Mouse (Mus musculus) heart, embryonic 14.5 days (tissue): ENCODE results near the gene Tyw1. TPM values are rescaled to one million over a fixed set of nuclear protein-coding genes. Genes with fewer than 3 reads are reported as not detected.
A peak's percentile ranks its signal among the peaks of the same experiment; 100 is the strongest.

Experiments used
- ATAC-seq: fragments of 200-750 bp; cut with Nextera tagmentation; 2 replicates; pipeline ENCODE4 v1.8.0; 2017; ENCODE audit warnings: low read depth, moderate TSS enrichment; ENCODE audit not compliant: insufficient number of reproducible peaks, insufficient read depth, low FRiP score
- H3K27ac ChIP-seq, 2 experiments: fragments of 200-500 bp in 1 of 2; fragments of 300-500 bp in 1 of 2; sonication (generic) in 1 of 2; replicated peaks in 1 of 2; 2 replicates each; pipeline ENCODE4 v1.5.1; 2012 to 2014; ENCODE audit warnings: low read depth in 2 of 2, low read length in 2 of 2, control low read depth in 1 of 2, mild to moderate bottlenecking in 1 of 2, mixed read lengths in 1 of 2; ENCODE audit not compliant: control insufficient read depth in 1 of 2, insufficient read depth in 1 of 2
- H3K27me3 ChIP-seq: fragments of 300-500 bp; sonication (generic); 2 replicates; pipeline ENCODE4 v1.6.1; 2014; ENCODE audit warnings: mild to moderate bottlenecking, low read length, control low read depth; ENCODE audit not compliant: control insufficient read depth, insufficient read depth
- H3K36me3 ChIP-seq: fragments of 300-500 bp; sonication (generic); 2 replicates; pipeline ENCODE4 v1.6.1; 2014; ENCODE audit warnings: mild to moderate bottlenecking, control low read depth, low read length, mixed read lengths; ENCODE audit not compliant: control insufficient read depth, insufficient read depth
- H3K4me1 ChIP-seq, 2 experiments: fragments of 200-500 bp in 1 of 2; fragments of 300-500 bp in 1 of 2; sonication (generic) in 1 of 2; 2 replicates each; pipeline ENCODE4 v1.6.1; 2012 to 2014; ENCODE audit warnings: low read length in 2 of 2, control low read depth in 1 of 2, mixed read lengths in 1 of 2; ENCODE audit not compliant: control insufficient read depth in 2 of 2, insufficient read depth in 2 of 2
- H3K4me2 ChIP-seq: fragments of 300-500 bp; sonication (generic); 2 replicates; pipeline ENCODE4 v1.6.1; 2014; ENCODE audit warnings: mild to moderate bottlenecking, low read length
- H3K4me3 ChIP-seq, 2 experiments: fragments of 200-500 bp in 1 of 2; fragments of 300-500 bp in 1 of 2; sonication (generic) in 1 of 2; 2 replicates each; pipeline ENCODE4 v1.5.1; 2012 to 2014; ENCODE audit warnings: low read length in 2 of 2, mild to moderate bottlenecking in 2 of 2, control low read depth in 1 of 2, low read depth in 1 of 2, moderate library complexity in 1 of 2; ENCODE audit not compliant: control insufficient read depth in 1 of 2, insufficient read depth in 1 of 2
- H3K9ac ChIP-seq: fragments of 300-500 bp; sonication (generic); 2 replicates; pipeline ENCODE4 v1.6.1; 2014; ENCODE audit warnings: mild to moderate bottlenecking, low read length
- H3K9me3 ChIP-seq: fragments of 300-500 bp; sonication (generic); 2 replicates; pipeline ENCODE4 v1.6.1; 2016; ENCODE audit warnings: low read length, control low read depth; ENCODE audit not compliant: control insufficient read depth
- WGBS: fragments of 180-500 bp; shearing (Covaris S2); extraction: QIAGEN DNeasy Blood & Tissue Kit; methylation state at CpG from one replicate; pipeline ENCODE4 v1.1.7; 2014; 5-methylcytosine and 5-hydroxymethylcytosine counted together
- polyA plus RNA-seq: library from polyadenylated mRNA; unstranded; fragments of >200 nt; fragmentation: Nextera tagmentation; extraction: Ambion mirVana; gene quantifications from 2 replicates; pipeline ENCODE4 v1.2.1, GENCODE M21; 2014

The Tyw1 gene
- polyA plus RNA-seq, 1 experiment from 2014 or later: 16.5 TPM

GRCm38 (mm10) chr5:130264433-130265005 lies 9.1 kb downstream of the Tyw1 start:
- H3K9me3 ChIP-seq: no peaks in the 10 kb centered on the region
- no peak overlapping the region for H3K4me2 ChIP-seq
- WGBS: 91% methylated on average over 6 of the region's 6 CpGs
- no peak for ATAC-seq
- no peak overlapping the region for H3K9ac ChIP-seq
- H3K4me3 ChIP-seq: no peak overlapping the region
- no peaks in the 10 kb centered on the region for H3K27me3 ChIP-seq
- H3K4me1 ChIP-seq: no peaks in the 10 kb centered on the region
- H3K36me3 ChIP-seq: peaks cover 60% of the 10 kb centered on the region
- no peak overlapping the region for H3K27ac ChIP-seq

- 83% methylated on average over 7 of the region's 7 CpGs for WGBS
- Histone ChIP-seq H3K9ac (no peak overlapping the region), H3K27me3 (no peaks in the 10 kb centered on the region), H3K4me2 (no peak overlapping the region), H3K4me3 (no peak overlapping the region), H3K27ac (no peak overlapping the region), H3K36me3 (peaks cover 72% of the 10 kb centered on the region), H3K4me1 (no peaks in the 10 kb centered on the region), H3K9me3 (no peaks in the 10 kb centered on the region)
- no peak for ATAC-seq
Measured at GRCm38 (mm10) chr5:130266651-130267050, 11.2 kb downstream of the Tyw1 start.

GRCm38 (mm10) chr5:130267316-130267715 lies 11.9 kb downstream of the Tyw1 start:
- H3K4me1 ChIP-seq: no peaks in the 10 kb centered on the region
- H3K27ac ChIP-seq: no peak overlapping the region
- H3K36me3 ChIP-seq: peaks cover 76% of the 10 kb centered on the region
- H3K27me3 ChIP-seq: no peaks in the 10 kb centered on the region
- ATAC-seq: no peak
- H3K4me2 ChIP-seq: no peak overlapping the region
- 96% methylated on average over 1 of the region's 1 CpGs for WGBS
- no peak overlapping the region for H3K9ac ChIP-seq
- no peaks in the 10 kb centered on the region for H3K9me3 ChIP-seq
- H3K4me3 ChIP-seq: no peak overlapping the region

- H3K4me2 ChIP-seq: no peak overlapping the region
- peaks cover 74% of the 10 kb centered on the region for H3K36me3 ChIP-seq
- no peak overlapping the region for H3K9ac ChIP-seq
- H3K27me3 ChIP-seq: no peaks in the 10 kb centered on the region
- H3K27ac ChIP-seq: no peak overlapping the region
- no peaks in the 10 kb centered on the region for H3K9me3 ChIP-seq
- WGBS: 78% methylated on average over 11 of the region's 11 CpGs
- no peaks in the 10 kb centered on the region for H3K4me1 ChIP-seq
- no peak for ATAC-seq
- no peak overlapping the region for H3K4me3 ChIP-seq
Measured at GRCm38 (mm10) chr5:130268976-130269375, 13.6 kb downstream of the Tyw1 start.

GRCm38 (mm10) chr5:130272344-130272743 lies 16.9 kb downstream of the Tyw1 start:
- ATAC-seq: no peak
- Histone ChIP-seq H3K9ac (no peak overlapping the region), H3K36me3 (peaks cover 71% of the 10 kb centered on the region), H3K9me3 (no peaks in the 10 kb centered on the region), H3K4me3 (no peak overlapping the region), H3K4me1 (no peaks in the 10 kb centered on the region), H3K27me3 (no peaks in the 10 kb centered on the region), H3K4me2 (no peak overlapping the region), H3K27ac (no peak overlapping the region)
- WGBS: 91% methylated on average over 1 of the region's 1 CpGs

GRCm38 (mm10) chr5:130273046-130273445 lies 17.6 kb downstream of the Tyw1 start:
- no peaks in the 10 kb centered on the region for H3K4me1 ChIP-seq
- no peak overlapping the region for H3K4me3 ChIP-seq
- no peaks in the 10 kb centered on the region for H3K9me3 ChIP-seq
- 89% methylated on average over 6 of the region's 6 CpGs for WGBS
- no peak overlapping the region for H3K27ac ChIP-seq
- ATAC-seq: no peak; the same call in 1 of the 2 replicates
- H3K27me3 ChIP-seq: no peaks in the 10 kb centered on the region
- peaks cover 71% of the 10 kb centered on the region for H3K36me3 ChIP-seq
- no peak overlapping the region for H3K4me2 ChIP-seq
- no peak overlapping the region for H3K9ac ChIP-seq

- no peak for ATAC-seq
- H3K36me3 ChIP-seq: peaks cover 76% of the 10 kb centered on the region
Measured at GRCm38 (mm10) chr5:130275509-130275908, 20.1 kb downstream of the Tyw1 start.

GRCm38 (mm10) chr5:130278011-130278472 lies 22.6 kb downstream of the Tyw1 start:
- H3K36me3 ChIP-seq: peaks cover 77% of the 10 kb centered on the region
- H3K9ac ChIP-seq: no peak overlapping the region
- H3K4me2 ChIP-seq: no peak overlapping the region
- 54% methylated on average over 7 of the region's 7 CpGs for WGBS
- H3K27ac ChIP-seq: peak overlapping the region; percentile 1 to 61; a peak in 3 of 4 replicates
- H3K4me1 ChIP-seq: no peaks in the 10 kb centered on the region
- H3K27me3 ChIP-seq: no peaks in the 10 kb centered on the region
- no peak overlapping the region for H3K4me3 ChIP-seq
- H3K9me3 ChIP-seq: no peaks in the 10 kb centered on the region
- ATAC-seq: 0 out of 2 replicates have a peak, but pooled peaks have one; percentile 28

More at GRCm38 (mm10) chr5:130275509-130275908, 20.1 kb downstream of the Tyw1 start:
- H3K4me1 ChIP-seq: no peaks in the 10 kb centered on the region
- no peak overlapping the region for H3K27ac ChIP-seq
- no peaks in the 10 kb centered on the region for H3K9me3 ChIP-seq
- H3K9ac ChIP-seq: no peak overlapping the region
- 54% methylated on average over 4 of the region's 4 CpGs for WGBS
- no peak overlapping the region for H3K4me2 ChIP-seq
- H3K4me3 ChIP-seq: no peak overlapping the region
- no peaks in the 10 kb centered on the region for H3K27me3 ChIP-seq
